Mouse (Mus musculus): Measurements from ENCODE around the gene Nol3. TPM values are rescaled to one million over a fixed set of nuclear protein-coding genes. Genes with fewer than 3 reads are reported as not detected.
A peak's percentile ranks its signal among the peaks of the same experiment; 100 is the strongest.

Gene Nol3
- total RNA-seq, 4 experiments from 2014 or later, result 30.0 to 40.5 (median 34.4) TPM

Small RNA genes lying within 50 kb of the gene (microRNA-seq; reads per million reads assigned to microRNA genes)
- gene Gm27320 (not detected), gene Mir328 (2,559 reads per million, percentile 87 among the genes with 10 or more reads in this experiment)

Other genes with a start within 250 kb of the Nol3 start
- not detected for gene Ces3a, start 227.5 kb upstream of the Nol3 start, total RNA-seq (2022)
- gene Ces3b, start 192.4 kb upstream of the Nol3 start, total RNA-seq (2022), result not detected
- gene Ces4a, start 144.3 kb upstream of the Nol3 start, total RNA-seq (2022), result not detected
- gene Cbfb, start 105.5 kb upstream of the Nol3 start, total RNA-seq (2022), result 10 to 100 TPM; 87.8 to 96.8 (median 94.6) TPM
- gene D230025D16Rik, start 51.0 kb upstream of the Nol3 start, total RNA-seq (2022), result 10 to 100 TPM; 24.7 to 38.2 (median 32.9) TPM
- 1 to 10 TPM; 1.1 to 1.7 (median 1.4) TPM for gene B3gnt9, start 21.0 kb upstream of the Nol3 start, total RNA-seq (2022)
- 1 to 10 TPM; 2.3 to 4.2 (median 3.1) TPM for gene Tradd, start 11.5 kb upstream of the Nol3 start, total RNA-seq (2022)
- gene Fbxl8, start 11.5 kb upstream of the Nol3 start, total RNA-seq (2022), result 1 to 10 TPM in 2 of 4 experiments, under 1 TPM in 2; 0.36 to 1.3 (median 0.94) TPM
- 10 to 100 TPM in 2 of 4 experiments, 1 to 10 TPM in 2; 8.8 to 12.6 (median 10.9) TPM for gene Hsf4, start 6.3 kb upstream of the Nol3 start, total RNA-seq (2022)
- under 1 TPM; 0.27 to 0.65 (median 0.42) TPM for gene 4931428F04Rik, start 13.7 kb downstream of the Nol3 start, total RNA-seq (2022)
- gene Exoc3l, start 20.0 kb downstream of the Nol3 start, total RNA-seq (2022), result 1 to 10 TPM in 2 of 4 experiments, under 1 TPM in 2; 0.94 to 2.5 (median 1.4) TPM
- gene E2f4, start 21.5 kb downstream of the Nol3 start, total RNA-seq (2022), result 10 to 100 TPM; 28.1 to 37.8 (median 33.7) TPM
- gene Elmo3, start 29.5 kb downstream of the Nol3 start, total RNA-seq (2022), result 1 to 10 TPM in 3 of 4 experiments, under 1 TPM in 1; 0.99 to 2.7 (median 1.4) TPM
- 1 to 10 TPM in 3 of 4 experiments, under 1 TPM in 1; 0.82 to 1.3 (median 1.0) TPM for gene Lrrc29, start 50.1 kb downstream of the Nol3 start, total RNA-seq (2022)
- 10 to 100 TPM; 20.9 to 24.2 (median 22.9) TPM for gene Tmem208, start 50.2 kb downstream of the Nol3 start, total RNA-seq (2022)
- 10 to 100 TPM; 21.1 to 28.8 (median 23.9) TPM for gene Fhod1, start 71.8 kb downstream of the Nol3 start, total RNA-seq (2022)
- under 1 TPM; 0.38 to 0.65 (median 0.52) TPM for gene Slc9a5, start 72.7 kb downstream of the Nol3 start, total RNA-seq (2022)
- gene Plekhg4, start 97.1 kb downstream of the Nol3 start, total RNA-seq (2022), result under 1 TPM in 1 of 4 experiments, not detected in 3; 0.12 TPM
- under 1 TPM in 2 of 4 experiments, not detected in 2; 0.08 to 0.49 TPM for gene Kctd19, start 137.4 kb downstream of the Nol3 start, total RNA-seq (2022)
- gene Lrrc36, start 137.4 kb downstream of the Nol3 start, total RNA-seq (2022), result under 1 TPM in 2 of 4 experiments, not detected in 2; 0.70 TPM
- 10 to 100 TPM; 22.7 to 38.8 (median 34.2) TPM for gene Tppp3, start 195.4 kb downstream of the Nol3 start, total RNA-seq (2022)
- 10 to 100 TPM; 10.3 to 11.7 (median 11.4) TPM for gene Zdhhc1, start 220.8 kb downstream of the Nol3 start, total RNA-seq (2022)
- under 1 TPM in 2 of 4 experiments, not detected in 2; 0.12 to 0.62 TPM for gene Hsd11b2, start 242.6 kb downstream of the Nol3 start, total RNA-seq (2022)

All from gastrocnemius, adult 8-10 months (tissue).